Mouse (Mus musculus) G1E (cell line): ENCODE measurements around the gene Insr. TPM values are rescaled to one million over a fixed set of nuclear protein-coding genes. Genes with fewer than 3 reads are reported as not detected.

Experiments used
- ATAC-seq: 2 replicates; pipeline ENCODE4 v1.8.0; 2016; ENCODE audit warnings: mild to moderate bottlenecking; ENCODE audit not compliant: insufficient number of reproducible peaks, poor library complexity, low FRiP score, severe bottlenecking; ENCODE audit errors: extremely low read depth
- DNase-seq: peaks from one replicate; pipeline ENCODE4 v3.0.0; 2012; ENCODE audit warnings: low spot score
- H3K27me3 ChIP-seq: 2 replicates; pipeline ENCODE4 v1.6.1; 2012; ENCODE audit warnings: mild to moderate bottlenecking, low read length, inconsistent platforms; ENCODE audit not compliant: insufficient read depth
- H3K36me3 ChIP-seq: replicated peaks from 2 replicates; pipeline ENCODE3; 2012; ENCODE audit warnings: mild to moderate bottlenecking, inconsistent platforms
- H3K4me1 ChIP-seq: 2 replicates; pipeline ENCODE4 v1.6.1; 2012; ENCODE audit warnings: low read depth, low read length, inconsistent platforms, mixed read lengths; ENCODE audit not compliant: insufficient read depth
- H3K4me3 ChIP-seq: 2 replicates; pipeline ENCODE4 v1.5.1; 2012; ENCODE audit warnings: low read depth, mild to moderate bottlenecking, inconsistent platforms, low read length, moderate library complexity, mixed read lengths
- H3K9me3 ChIP-seq: replicated peaks from 2 replicates; pipeline ENCODE4 v1.6.1; 2012; ENCODE audit warnings: inconsistent platforms
- CTCF ChIP-seq: IDR thresholded peaks from 2 replicates; pipeline ENCODE4 v1.5.1; 2012; ENCODE audit warnings: low read depth, low read length, inconsistent platforms, mixed read lengths
- GATA1 ChIP-seq: IDR thresholded peaks from 2 replicates; pipeline ENCODE4 v1.6.1; 2012; ENCODE audit warnings: borderline replicate concordance, low read length, inconsistent platforms, mixed read lengths
- GATA2 ChIP-seq: IDR thresholded peaks from 2 replicates; pipeline ENCODE4 v1.6.1; 2012; ENCODE audit warnings: low read depth, low read length, inconsistent platforms, borderline replicate concordance
- POLR2AphosphoS5 ChIP-seq: IDR thresholded peaks from 2 replicates; pipeline ENCODE4 v1.6.1; 2012; ENCODE audit warnings: low read depth, low read length, inconsistent platforms; ENCODE audit not compliant: insufficient replicate concordance
- TAL1 ChIP-seq: conservative IDR thresholded peaks from 2 replicates; pipeline ENCODE4 v1.6.1; 2012; ENCODE audit warnings: low read depth, low read length, inconsistent platforms, mixed read lengths
- polyA plus RNA-seq: library from polyadenylated mRNA; stranded (reverse); fragments of >175 nt; gene quantifications from 2 replicates; pipeline ENCODE4 v1.2.3, GENCODE M21; 2012
- total RNA-seq, 2 experiments: library from RNA; stranded (forward) in 1 of 2; stranded (reverse) in 1 of 2; fragments of 200-1000 nt in 1 of 2; fragments of >200 nt in 1 of 2; fragmentation: Nextera tagmentation in 1 of 2; gene quantifications; 2 replicates each; pipeline ENCODE4 v1.2.3; 2014 to 2017

Gene Insr
- total and polyA plus RNA-seq, 3 experiments = 0.02 to 2.1 (median 0.38) TPM

DNA sequence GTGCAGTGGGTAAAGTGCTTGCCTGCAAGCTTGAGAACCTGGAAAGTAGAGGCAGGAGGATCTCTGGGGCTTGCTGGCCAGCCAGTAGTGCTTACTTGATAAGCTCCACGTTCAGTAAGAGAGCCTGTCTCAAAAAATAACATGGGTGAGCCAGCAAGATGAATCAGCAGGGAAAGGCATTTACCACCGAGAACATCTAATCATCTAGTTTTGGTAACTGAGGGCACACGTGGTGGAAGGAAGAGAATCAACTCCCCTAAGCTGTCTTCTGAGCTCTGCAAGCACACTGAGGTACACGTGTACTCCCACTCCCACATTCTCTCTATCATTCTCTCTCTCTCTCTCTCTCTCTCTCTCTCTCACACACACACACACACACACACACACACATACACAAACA is 26.2 kb downstream of the Insr start:
- Histone ChIP-seq H3K9me3 (no peaks in the 10 kb centered on the region), H3K4me3 (no peak overlapping the region), H3K36me3 (no peaks in the 10 kb centered on the region), H3K27me3 (no peaks in the 10 kb centered on the region), H3K4me1 (no peaks in the 10 kb centered on the region)
- TF ChIP-seq CTCF (no peak), GATA1 (no peak), POLR2AphosphoS5 (no peak), GATA2 (no peak), TAL1 (no peak)
- DNase-seq = no peak
- ATAC-seq = no peak

DNA sequence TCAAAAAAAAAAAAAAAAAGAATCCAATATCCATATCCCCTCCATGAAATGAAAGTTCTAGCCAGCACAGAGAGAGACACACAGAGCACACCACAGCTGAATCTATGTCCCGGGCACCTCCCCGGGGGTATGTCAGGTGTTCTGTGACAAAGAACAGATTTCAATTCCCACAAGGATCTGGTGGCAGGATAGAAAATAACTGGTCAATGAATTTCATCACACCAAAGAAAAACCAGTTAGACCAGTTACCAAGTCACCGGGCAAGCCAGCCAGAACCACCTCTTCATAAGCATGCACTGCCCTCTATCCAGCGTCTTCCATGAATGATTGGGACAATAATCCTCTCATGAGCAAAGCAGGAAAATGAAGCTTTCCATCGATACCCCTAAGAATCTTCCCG is 26.8 kb downstream of the Insr start:
- TF ChIP-seq TAL1 = no peak
- no peak for TF ChIP-seq CTCF
- TF ChIP-seq GATA1 = no peak
- TF ChIP-seq GATA2 = no peak
- TF ChIP-seq POLR2AphosphoS5 = no peak
- Histone ChIP-seq H3K27me3 (no peaks in the 10 kb centered on the region), H3K36me3 (no peaks in the 10 kb centered on the region), H3K9me3 (no peaks in the 10 kb centered on the region), H3K4me1 (no peaks in the 10 kb centered on the region), H3K4me3 (no peak overlapping the region)
- no peak for ATAC-seq
- DNase-seq = no peak

DNA sequence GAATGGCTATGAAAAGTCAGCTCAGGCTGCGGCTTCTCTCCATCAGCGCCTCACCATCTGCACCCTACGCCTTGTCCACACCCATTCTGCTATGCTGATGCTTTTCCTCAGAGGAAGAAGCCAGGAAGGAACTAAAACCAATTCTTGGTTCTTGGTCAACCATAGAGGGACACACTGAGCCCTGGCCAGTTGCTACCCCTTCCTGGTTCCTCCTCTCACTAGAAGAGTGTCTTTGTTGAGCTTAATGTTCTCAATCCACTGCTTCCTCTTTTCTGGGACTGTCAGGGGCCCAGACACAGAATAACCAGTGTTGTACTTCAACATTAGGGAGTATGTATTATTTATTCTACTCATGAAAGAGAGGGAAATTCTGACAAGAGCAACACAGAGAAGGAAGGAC is 28.3 kb downstream of the Insr start:
- no peaks in the 10 kb centered on the region for H3K36me3 ChIP-seq
- no peaks in the 10 kb centered on the region for H3K27me3 ChIP-seq
- DNase-seq (no peak), ATAC-seq (no peak)
- no peaks in the 10 kb centered on the region for H3K4me1 ChIP-seq
- TF ChIP-seq POLR2AphosphoS5 (no peak), TAL1 (no peak), GATA2 (no peak), CTCF (no peak), GATA1 (no peak)
- no peak overlapping the region for H3K4me3 ChIP-seq
- H3K9me3 ChIP-seq = no peaks in the 10 kb centered on the region

DNA sequence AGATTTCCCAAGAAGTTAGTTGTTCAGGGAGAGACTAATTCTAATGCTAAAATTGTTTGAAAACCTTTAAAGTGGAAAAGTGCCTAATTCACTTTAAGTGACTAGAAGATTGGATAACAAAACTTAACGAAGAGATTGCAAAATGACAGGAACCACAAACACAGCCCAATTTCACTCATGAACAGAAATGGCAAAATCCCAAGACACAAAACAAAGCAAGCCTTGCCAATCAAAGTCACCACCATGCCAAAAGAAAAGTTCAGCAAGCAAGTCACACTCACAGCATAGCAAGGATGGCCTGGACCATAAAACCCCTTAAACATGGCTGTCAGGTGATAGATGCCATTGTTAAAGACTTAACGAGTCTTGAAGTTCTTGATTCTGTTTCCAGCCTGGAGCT is 29.5 kb downstream of the Insr start:
- no peaks in the 10 kb centered on the region for H3K27me3 ChIP-seq
- no peaks in the 10 kb centered on the region for H3K9me3 ChIP-seq
- ATAC-seq (no peak), DNase-seq (no peak)
- no peaks in the 10 kb centered on the region for H3K36me3 ChIP-seq
- no peaks in the 10 kb centered on the region for H3K4me1 ChIP-seq
- TF ChIP-seq GATA1 (no peak), CTCF (no peak), GATA2 (no peak), TAL1 (no peak), POLR2AphosphoS5 (no peak)
- no peak overlapping the region for H3K4me3 ChIP-seq

DNA sequence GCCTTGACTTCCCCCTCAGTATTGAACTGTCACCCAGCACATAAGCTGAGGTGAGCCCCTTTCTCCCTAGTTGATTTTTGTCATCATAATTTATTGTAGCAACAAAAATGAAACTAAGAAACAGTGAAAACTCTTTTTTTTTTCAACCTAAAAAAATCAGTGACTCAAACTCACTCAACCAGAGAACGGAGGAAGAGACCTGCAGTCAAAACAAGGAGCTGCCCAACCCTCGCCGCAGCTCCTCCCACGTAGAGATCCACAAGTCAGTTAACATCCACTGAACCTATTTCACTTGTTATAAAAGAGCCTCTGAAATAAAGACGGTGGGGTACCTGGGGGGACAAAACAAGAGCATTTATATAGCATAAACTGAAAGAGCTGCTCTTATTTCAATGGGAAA is 30.7 kb downstream of the Insr start:
- no peak for ATAC-seq
- Histone ChIP-seq H3K36me3 (no peaks in the 10 kb centered on the region), H3K4me1 (no peaks in the 10 kb centered on the region), H3K27me3 (no peaks in the 10 kb centered on the region), H3K4me3 (no peak overlapping the region), H3K9me3 (no peaks in the 10 kb centered on the region)
- no peak for DNase-seq
- TF ChIP-seq CTCF (no peak), TAL1 (no peak), GATA1 (no peak), POLR2AphosphoS5 (no peak), GATA2 (no peak)

DNA sequence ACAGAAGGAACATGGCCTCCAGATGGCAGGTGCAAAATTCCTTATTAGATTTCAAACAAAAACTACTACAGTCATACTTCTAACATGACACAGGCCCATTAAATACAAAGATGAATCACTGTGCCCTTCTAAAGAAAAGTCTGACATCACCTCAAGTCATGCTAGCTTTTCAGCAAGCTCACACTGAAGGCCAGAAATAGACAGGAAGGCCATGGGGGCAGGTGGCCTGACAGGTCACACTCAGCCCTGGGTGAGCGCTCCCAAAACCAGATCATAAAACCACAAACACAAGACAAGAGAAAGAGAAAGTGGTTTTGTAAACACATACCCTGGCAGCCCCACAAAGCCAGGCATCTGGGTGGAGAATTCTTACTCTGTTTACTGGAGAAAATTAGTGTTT is 32.3 kb downstream of the Insr start:
- H3K9me3 ChIP-seq = no peaks in the 10 kb centered on the region
- ATAC-seq = no peak
- no peaks in the 10 kb centered on the region for H3K36me3 ChIP-seq
- no peaks in the 10 kb centered on the region for H3K4me1 ChIP-seq
- DNase-seq = no peak
- no peaks in the 10 kb centered on the region for H3K27me3 ChIP-seq
- H3K4me3 ChIP-seq = no peak overlapping the region
- no peak for TF ChIP-seq GATA2
- TF ChIP-seq GATA1 = no peak
- TF ChIP-seq POLR2AphosphoS5 = no peak
- TF ChIP-seq TAL1 = no peak
- no peak for TF ChIP-seq CTCF

DNA sequence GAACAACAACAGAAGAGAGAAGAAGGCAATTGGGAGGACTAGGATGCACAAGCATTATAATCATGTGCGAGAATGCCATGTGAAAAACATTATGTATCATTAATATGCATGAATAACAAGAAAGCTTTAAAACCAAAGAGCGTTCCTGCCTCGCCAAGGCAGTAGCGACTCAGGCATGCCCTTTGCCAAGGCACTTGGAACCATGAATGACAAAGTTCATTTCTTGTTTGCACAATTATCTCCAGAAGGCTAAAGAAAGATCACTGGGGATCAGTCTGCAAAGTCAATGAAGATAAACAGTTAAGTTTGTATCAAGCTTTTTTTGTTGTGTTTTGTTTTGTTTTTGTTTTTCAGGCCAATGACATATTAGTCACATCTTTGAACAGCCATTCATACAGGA is 36.2 kb downstream of the Insr start:
- no peak for ATAC-seq
- TF ChIP-seq TAL1 (no peak), GATA2 (no peak), GATA1 (no peak), CTCF (no peak)

More for the DNA sequence above, 36.2 kb downstream of the Insr start:
- H3K36me3 ChIP-seq = no peaks in the 10 kb centered on the region
- H3K4me1 ChIP-seq = no peaks in the 10 kb centered on the region
- H3K4me3 ChIP-seq = no peak overlapping the region
- no peaks in the 10 kb centered on the region for H3K27me3 ChIP-seq
- H3K9me3 ChIP-seq = no peaks in the 10 kb centered on the region
- no peak for DNase-seq
